Mouse (Mus musculus) ZHBTc4 (cell line): Measurements from ENCODE around the gene Cntd1.
"Not testable (repeated sequence)": the region's sequence is repeated elsewhere in the genome, so short reads cannot be mapped to it uniquely, and the experiment has no call there.

Experiments
- DNase-seq: peaks from one replicate; pipeline ENCODE4 v3.0.0-alpha.2; 2011; ENCODE audit warnings: low read depth, low spot score

Gene Cntd1

GRCm38 (mm10) chr11:101283805-101284204 is 5.0 kb downstream of the Cntd1 start:
- no peak for DNase-seq

DNA sequence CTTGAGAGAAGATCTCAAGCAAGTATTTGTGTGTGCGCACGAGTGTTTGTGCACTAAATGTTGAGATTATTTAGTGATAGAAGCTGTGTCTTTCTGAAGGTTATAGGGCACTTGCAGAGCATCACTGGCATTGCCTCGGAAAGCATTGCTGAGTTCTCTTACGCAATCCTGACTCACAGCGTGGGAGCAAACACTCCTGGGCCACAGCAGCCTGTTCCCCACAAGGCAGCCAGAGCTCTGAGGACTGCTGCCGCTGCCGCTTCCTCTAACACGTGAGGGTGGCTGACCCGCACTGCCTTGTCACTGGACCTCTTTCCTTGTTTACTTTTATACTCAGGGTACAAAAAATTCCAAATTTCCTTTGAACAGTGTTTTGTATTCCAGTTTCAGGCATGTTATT is 8.5 kb downstream of the Cntd1 start:
- DNase-seq: no peak

GRCm38 (mm10) chr11:101291231-101291630 is 12.4 kb downstream of the Cntd1 start:
- DNase-seq: no peak

DNA sequence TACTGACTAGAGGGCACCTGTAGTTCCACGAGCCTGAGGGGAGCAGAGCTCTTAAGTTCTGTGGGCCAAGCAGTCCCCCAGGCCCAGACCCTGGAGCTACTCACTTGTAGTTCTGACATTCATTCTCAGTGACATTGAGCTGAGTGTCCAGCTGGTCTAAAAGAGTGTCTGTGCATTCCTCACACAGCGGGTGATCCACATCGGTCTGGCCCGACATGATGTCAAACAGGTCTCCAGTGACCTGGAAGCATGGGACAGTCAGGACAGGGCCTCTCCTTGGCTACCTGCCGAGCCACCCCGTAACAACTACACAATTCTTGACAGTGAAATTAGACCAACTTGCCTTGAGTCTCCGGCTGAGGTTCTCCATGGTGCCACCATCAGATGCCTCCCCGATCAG is 16.4 kb downstream of the Cntd1 start:
- no peak for DNase-seq

DNA sequence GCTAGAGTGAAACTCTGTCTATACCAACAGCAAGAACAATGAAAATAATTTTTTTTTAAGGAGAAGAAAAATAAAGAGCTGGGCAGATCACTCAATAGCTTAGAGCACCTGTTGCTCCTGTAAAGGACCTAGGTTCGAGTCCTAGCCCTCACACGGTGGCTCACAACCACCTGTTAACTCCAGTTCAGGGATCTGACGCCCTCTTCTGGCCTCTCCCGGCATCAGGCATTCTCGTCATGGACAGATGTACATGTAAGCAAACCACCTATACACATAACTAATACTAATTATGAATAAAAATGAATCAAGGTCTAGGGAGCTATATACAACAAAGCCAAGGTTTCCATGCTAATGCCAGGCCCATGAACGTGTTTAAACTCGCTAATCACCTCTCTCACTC is 22.1 kb downstream of the Cntd1 start:
- peak; percentile 53 for DNase-seq

DNA sequence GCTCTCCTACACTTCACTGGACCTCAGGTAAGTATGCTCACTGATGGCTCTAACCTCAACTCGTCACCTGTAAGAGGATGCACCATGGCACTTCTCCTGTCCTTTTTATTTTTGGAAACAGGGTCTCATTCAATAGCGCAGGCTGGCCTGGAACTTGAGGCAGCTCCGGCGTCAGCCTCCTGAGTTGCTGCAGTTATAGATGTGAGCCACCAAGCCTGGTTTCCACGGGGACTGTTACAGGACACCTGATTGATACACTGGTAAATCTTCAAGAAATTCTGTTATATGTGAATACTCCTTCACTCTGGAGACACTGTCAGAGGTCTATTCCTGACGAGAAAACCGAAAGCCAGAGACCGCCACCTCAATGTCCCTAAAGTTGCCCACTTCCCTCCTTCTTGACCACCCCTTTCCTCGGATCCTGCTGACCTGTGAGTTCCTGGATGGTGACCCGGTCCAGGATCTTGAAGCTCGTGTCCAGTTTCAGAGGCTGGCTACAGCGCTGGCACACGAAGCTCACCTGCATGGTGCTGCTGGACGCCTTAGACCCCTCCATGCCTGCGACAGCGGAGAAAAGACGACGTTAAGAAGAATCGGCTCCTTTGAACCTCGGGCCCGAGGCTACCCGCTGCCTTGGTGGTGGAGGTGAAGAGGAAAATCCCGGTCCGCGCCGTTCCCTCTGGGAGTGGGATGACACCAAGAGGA is 22.6 kb downstream of the Cntd1 start:
- no peak for DNase-seq

- DNase-seq: peak; percentile 97
Measured at GRCm38 (mm10) chr11:101302004-101302798, 23.4 kb downstream of the Cntd1 start, which contains the start of gene Becn1. Gene Becn1 (minus strand): TSS chr11:101302286.

DNA sequence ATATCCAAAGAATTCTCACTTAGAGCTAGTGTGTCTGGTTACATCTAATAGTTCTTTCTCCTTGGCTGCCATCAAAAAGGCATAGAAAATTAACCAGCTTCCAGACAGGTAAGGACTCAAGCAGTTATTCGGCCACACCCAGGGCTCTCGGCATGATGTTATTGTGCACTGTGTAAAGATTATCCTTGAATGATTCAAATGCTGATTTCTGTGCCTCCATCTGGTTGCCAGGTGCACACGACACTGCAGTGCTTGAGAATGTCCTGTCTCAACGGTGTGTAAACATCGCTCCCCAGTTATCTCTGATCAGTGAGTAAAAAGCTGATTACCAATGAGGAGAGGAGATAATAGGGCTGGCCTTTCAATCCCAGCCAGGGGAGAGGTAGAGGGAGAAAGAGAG is 28.9 kb downstream of the Cntd1 start:
- peak; percentile 82 for DNase-seq

DNA sequence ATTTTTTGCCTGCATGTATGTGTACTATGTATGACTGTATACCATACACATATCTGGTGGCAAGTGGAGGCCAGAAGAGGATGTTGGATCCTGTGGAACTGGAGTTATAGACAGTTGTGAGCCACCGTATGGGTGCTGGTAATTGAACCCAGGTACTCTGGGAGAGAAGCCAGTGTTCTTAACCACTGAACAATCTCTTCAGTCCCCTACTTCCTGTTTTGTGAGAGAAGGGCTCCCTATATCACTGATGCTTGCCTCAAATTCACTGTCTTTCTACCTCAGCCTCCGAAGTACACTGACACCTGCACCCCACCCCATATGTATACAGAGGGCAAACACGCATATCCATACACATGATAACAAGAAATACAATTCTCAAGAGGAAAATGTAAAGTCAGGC is 32.3 kb downstream of the Cntd1 start:
- no peak for DNase-seq

GRCm38 (mm10) chr11:101312150-101312549 is 33.3 kb downstream of the Cntd1 start:
- DNase-seq: no peak

- DNase-seq: no peak
Measured at GRCm38 (mm10) chr11:101314567-101314966, 35.8 kb downstream of the Cntd1 start.

- no peak for DNase-seq
Measured at GRCm38 (mm10) chr11:101315082-101315650, 36.4 kb downstream of the Cntd1 start.

DNA sequence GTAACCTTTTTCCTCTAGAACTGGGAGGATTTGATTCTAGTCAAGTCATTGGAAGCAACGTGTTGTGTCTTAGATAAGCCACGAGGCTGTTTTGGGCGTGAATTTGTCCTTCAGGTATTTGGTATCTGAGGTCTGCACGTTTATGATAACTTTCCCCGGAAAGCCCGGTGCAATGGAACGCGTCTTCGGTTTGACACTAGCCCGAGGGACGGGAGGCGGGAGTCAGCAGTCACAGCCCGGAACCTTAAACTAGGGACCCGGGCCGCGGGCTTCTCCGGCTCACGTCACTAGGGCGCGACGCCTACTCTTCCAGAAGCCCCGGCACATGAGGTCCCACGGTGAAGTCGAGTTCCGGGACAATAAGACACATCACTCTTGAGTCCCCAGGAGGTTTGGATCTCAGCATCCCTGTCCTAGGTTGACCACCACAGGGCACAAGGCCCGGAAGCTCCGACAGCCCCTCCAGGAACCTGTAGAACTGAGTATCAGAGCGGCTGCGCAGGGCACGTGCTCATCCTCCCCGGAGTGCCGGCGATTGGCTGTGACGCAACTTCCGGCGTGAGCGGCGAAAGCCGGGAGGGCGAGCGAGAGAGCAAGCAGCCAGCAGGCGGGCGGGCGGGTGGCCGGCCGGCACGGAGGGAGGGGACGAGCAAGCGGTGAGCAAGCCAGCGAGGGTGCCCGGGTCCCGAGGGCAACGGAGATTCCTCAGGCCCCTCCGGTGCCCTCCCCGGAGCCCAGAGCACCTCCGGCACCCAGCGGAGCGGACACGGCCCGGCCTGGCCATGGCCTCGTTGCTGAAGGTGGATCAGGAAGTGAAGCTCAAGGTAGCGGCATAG is 37.1 kb downstream of the Cntd1 start, which contains the start of gene Psme3:
Gene Psme3 (plus strand): TSS at position 549 of the 836 bp plus-strand sequence.
- DNase-seq: peak; percentile 95

DNA sequence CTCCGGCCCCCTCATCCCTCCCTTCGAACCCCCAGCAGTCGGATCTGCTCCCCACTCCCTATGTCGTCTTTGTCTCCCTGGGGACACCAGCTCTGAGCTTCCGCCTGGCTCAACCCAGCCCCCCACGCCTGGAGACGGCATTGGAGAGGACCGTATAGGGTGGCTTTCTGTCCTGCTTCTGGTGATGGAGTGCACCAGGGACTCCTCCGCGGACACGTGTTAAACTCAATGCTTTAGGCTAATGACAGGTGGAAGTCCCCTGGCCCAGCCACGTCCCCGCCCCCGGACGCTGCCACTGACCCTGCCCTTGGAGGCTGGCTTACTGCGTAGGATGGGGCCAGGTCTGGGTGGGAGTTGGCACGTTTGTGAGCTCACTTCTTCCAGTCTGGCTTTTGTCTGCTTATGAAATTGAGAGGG is 37.7 kb downstream of the Cntd1 start:
- peak; percentile 29 for DNase-seq

GRCm38 (mm10) chr11:101323609-101324008 is 44.8 kb downstream of the Cntd1 start:
- DNase-seq: peak; percentile 86

- DNase-seq: no peak
Measured at GRCm38 (mm10) chr11:101324763-101325162, 46.0 kb downstream of the Cntd1 start, which contains the start of gene Aoc2. Gene Aoc2 (plus strand): TSS chr11:101325063.

GRCm38 (mm10) chr11:101325201-101325600 is 46.4 kb downstream of the Cntd1 start:
- not testable (repeated sequence) for DNase-seq

DNA sequence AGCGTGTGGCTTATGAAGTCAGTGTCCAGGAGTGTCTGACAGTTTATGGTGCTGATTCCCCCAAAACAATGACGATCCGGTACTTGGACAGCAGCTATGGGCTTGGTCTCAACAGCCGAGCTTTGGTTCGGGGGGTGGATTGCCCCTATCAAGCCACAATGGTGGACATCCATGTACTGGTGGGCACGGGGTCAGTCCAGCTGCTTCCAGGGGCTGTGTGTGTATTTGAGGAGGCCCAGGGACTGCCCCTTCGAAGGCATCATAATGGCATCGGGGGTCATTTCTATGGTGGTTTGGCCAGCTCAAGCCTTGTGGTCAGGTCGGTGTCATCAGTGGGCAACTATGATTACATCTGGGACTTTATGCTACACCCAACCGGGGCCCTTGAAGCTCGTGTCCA is 47.3 kb downstream of the Cntd1 start:
- DNase-seq: no peak

GRCm38 (mm10) chr11:101327311-101327710 is 48.5 kb downstream of the Cntd1 start:
- peak; percentile 39 for DNase-seq

GRCm38 (mm10) chr11:101328941-101329635 is 50.3 kb downstream of the Cntd1 start:
- DNase-seq: no peak

- DNase-seq: no peak
Measured at GRCm38 (mm10) chr11:101330371-101330924, 51.6 kb downstream of the Cntd1 start, which contains the start of gene Aoc3. Gene Aoc3 (plus strand): TSS chr11:101330605.
